Mouse (Mus musculus) spleen, adult 2 months (tissue): ENCODE results near the gene Agap1.

ENCODE experiments used
- CTCF ChIP-seq: fragments of 200-500 bp; IDR thresholded peaks from 2 replicates; pipeline ENCODE4 v1.5.1; 2011; ENCODE audit warnings: mild to moderate bottlenecking, inconsistent platforms; ENCODE audit not compliant: insufficient read depth, insufficient read length, insufficient replicate concordance; ENCODE audit errors: extremely low read depth
- POLR2A ChIP-seq: fragments of 200-500 bp; IDR thresholded peaks from 2 replicates; pipeline ENCODE4 v1.6.1; 2011; ENCODE audit warnings: low read depth, low read length, inconsistent platforms

GRCm38 (mm10) chr1:89443512-89443911 is 11.1 kb upstream of the Agap1 start:
- TF ChIP-seq POLR2A (no peak), CTCF (no peak)
